Mouse (Mus musculus): ENCODE data around the gene Lyve1.
"Not testable (repeated sequence)": the region's sequence is repeated elsewhere in the genome, so short reads cannot be mapped to it uniquely, and the experiment has no call there.

The Lyve1 gene

GRCm38 (mm10) chr7:110862751-110863289 is at the start of gene Lyve1:
Gene Lyve1 (minus strand): TSS chr7:110863239.
- no peak for DNase-seq

DNA sequence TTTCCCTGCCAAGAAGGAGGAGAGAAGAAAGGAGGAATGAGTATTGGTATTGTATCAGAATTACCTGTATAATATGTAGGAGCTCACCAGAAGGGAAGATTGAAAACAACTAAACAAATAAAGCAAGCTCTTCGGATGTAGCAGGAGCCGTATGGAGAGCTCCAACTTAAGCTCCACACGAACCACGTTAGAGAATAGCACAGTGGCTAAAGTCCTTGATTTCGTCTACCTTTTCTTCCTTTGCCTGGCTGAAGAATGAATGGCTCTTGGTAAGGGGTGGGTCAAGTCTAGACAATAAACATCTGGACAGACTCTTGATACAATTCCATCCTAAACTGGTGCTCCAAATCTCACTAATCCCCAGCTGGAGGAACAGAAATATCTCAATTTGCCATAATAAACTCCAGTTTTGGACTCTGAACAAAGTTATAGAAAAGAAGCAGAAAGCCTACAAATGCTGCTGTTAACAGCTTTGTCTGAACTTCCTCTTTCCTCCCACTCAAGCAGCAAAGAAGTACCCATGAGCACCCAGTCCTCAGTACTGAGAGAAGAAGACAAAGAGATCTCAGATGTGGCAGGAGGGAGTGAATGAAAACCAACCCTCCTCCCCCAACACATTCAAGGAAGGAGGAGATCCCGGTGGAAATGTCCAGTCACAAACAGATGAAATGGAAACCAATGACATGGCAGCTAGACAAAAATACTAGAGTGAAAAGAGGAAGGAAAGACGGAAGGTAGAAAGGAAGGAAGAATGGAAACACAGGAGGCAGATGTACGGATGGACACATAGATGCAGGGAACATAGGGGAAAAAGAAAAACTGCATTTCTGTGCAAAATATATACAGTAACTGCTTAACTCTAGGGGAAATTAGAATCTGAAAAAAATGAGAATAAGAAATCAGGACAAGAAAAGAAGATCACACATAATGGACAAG is 45.4 kb upstream of the Lyve1 start:
- no peak for DNase-seq

DNA sequence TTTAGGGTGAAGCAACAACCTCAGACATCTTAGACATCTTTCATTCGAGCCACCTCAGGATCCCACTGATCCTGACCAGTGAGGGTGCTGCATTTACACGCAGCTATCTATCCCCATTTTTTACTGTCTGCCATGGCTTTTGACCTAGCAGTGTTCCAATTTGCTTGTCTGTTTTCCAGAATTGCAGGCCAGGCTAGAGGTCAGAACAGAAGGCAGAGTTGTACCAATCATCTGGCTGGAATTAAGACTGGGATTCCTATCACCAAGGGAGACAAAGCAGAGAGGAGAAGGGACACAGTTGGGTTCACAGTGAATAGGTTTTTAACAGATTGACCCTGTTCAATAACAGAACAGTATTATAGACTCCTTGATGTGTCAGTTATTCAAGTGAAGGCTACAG is 43.5 kb upstream of the Lyve1 start:
- DNase-seq = no peak

DNA sequence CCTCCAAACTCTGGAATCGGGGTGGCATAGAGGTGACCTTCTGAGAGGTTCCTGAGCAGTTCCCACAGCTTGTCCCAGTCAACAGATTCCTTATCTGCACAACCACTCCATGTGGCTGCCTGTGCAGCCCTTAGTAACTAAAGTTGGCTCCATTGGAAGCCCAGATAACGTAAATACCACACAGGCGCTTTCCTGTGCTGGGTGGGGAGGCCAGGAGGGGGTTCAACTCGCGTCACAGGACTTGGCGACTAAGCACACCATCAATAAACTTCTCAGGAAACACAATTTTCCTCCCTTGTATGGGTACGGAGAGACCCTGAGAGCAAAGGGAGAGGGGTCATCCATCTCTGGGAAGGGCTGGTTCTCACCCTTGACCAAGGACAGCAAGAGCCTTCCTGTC is 40.2 kb upstream of the Lyve1 start:
- no peak for DNase-seq

GRCm38 (mm10) chr7:110897202-110897601 is 34.2 kb upstream of the Lyve1 start:
- no peak for DNase-seq

GRCm38 (mm10) chr7:110896453-110896852 is 33.4 kb upstream of the Lyve1 start:
- no peak for DNase-seq

- DNase-seq = not testable (repeated sequence)
Observed at GRCm38 (mm10) chr7:110895772-110896171, 32.7 kb upstream of the Lyve1 start.

- no peak for DNase-seq
Observed at GRCm38 (mm10) chr7:110894673-110895072, 31.6 kb upstream of the Lyve1 start.

- peak; percentile 51 to 67 for DNase-seq
Observed at GRCm38 (mm10) chr7:110893943-110894610, 31.0 kb upstream of the Lyve1 start.

DNA sequence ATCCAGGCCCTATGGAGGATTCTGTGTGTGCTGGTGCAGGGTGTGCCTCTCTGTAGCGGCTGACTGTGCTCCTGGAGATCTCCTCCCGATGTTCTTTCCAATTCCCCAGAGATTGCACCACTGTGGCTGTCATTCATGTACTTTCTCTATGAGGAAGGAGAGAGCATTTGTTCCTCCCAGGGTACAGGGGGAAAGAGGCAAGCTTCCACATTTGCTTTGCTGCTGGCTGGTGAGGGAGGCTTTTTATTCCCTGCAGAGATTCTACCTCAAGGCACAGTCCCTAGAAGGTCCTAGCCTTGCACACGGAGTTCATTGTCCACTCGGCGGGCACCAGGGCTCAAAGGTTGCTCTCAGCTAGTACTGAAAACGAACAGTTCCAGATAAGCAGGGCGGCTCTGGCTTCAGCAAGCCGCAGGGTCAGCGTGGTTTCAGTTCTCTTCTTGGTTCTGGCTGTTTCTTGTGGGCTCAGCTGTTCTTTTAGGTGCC is 28.5 kb upstream of the Lyve1 start:
- DNase-seq = peak; percentile 82 to 91

DNA sequence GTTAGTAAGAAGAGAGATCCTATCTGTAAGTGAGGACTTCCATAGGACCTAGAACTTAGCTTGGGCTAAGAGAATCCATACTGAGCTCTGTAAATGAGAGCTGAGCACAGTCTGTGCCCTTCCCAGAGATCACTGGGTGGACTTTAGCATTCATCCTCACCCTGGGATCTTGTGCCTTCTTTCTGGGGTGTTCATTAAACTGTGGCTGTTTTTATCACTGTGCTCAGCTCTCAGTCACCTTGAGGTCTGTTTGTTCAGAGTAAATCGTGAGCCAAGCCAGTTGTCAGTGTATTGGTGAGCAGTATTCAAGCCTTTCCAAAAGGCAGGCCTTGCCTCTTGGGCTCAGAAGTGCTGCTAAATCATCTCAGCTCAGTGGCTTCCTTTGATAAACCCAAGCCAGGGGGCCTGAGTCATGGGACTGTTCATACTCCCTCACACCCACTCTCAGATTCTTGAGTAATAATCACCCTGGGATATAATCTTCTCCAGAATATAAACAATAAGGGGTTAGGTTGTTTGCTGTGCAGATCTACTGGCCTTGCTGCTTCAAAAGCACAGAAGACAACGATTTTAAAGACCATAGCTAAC is 18.8 kb upstream of the Lyve1 start:
- peak; percentile 33 to 60 for DNase-seq

DNA sequence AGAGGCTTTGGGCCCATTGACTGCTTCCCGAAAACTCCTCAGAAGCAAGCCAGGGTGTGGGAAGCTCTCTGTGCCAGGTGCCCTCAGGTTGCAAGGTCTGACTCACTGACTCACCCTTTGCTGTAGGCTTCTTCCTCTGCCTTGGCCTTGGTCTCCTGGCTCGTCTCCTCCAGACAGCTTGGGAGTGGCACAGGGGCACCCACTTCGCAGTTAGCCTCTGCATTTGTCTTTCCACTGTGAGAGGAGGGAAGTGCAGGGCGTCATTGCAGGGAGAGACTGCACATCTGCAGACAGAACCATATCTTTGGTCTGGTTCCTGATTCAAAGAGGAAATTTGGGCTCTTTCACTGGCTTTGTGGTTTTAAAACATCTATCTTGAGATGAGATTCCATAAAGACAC is 15.0 kb upstream of the Lyve1 start:
- DNase-seq = no peak

- peak; percentile 20 to 53 for DNase-seq
Observed at GRCm38 (mm10) chr7:110876965-110877364, 13.9 kb upstream of the Lyve1 start.

DNA sequence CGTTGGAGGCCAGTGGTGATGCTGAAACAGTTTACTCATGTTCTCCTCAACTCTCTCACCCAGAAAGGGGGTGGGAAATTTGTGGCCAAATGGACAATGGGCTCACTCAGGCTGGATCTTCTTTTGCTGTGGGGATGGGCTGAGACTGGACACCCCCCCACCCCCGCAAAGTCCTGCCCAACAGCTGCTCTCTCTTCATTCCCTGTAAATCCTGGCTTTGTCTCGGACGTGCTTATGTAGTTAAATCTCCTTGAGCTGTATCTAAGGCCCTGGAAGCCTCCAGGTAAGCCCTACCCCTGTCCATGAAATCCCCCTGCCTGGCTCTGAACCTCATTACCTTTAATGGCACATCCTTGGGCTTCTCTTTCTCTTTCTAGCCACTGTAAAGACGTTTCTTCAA is 5.8 kb upstream of the Lyve1 start:
- DNase-seq = no peak

DNA sequence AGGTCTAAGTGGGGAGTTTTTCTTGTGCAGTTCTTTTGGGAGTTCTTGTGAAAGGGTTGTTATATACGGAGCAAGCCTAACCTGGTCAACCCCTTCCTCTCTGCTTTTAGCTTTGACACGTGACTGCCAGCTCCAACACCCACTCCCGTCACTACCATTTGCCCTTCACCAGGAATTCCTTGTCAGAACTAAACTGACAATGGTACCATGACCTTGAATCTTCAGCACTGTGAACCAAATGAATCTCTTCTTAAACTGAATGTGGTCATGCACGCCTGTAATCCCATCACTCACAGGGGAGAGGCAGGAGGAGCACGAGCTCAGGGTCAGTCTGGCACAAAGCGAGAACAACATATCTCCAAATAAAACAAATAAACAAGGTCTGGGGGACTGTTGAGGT is 4.1 kb upstream of the Lyve1 start:
- no peak for DNase-seq

DNA sequence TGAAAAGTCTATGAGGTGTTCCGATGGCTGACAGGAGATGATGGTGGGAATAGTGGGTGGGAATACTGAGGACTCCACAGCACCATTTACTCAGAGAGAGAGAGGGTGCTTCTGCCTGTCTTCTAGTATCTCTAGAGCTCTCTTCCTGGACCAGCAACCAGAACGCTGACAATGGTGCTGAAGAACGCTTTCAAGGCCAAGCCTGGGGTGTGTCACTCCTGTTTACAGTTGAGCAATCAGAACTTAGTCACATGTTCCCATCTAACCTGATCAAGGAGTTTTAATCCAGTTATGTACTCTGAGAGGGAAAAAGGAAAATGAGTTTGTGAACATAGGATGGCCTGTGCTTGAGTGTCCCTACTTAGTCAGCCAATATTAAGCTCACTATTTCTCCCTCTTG is 3.0 kb upstream of the Lyve1 start:
- DNase-seq = no peak

DNA sequence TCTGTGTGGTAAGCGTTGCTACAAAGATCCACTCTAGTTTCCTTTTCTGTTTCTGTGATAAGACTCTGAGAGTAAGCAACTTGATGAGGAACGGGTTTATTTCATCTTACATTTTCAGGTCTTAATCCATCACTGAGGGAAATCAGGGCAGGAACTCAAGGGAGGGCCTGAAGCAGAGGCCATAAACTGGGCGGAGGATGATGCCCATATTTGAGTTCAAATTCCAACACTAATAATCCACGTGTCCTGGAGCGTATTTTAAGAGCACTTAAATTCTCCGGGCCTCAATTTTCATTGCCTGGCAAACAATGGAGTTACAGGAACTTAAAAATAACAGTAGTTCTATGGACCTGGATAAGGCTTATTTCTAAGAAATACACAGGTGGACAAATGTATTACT is 2.5 kb upstream of the Lyve1 start:
- no peak for DNase-seq

GRCm38 (mm10) chr7:110865038-110865437 is 2.0 kb upstream of the Lyve1 start:
- peak; percentile 57 to 63 for DNase-seq

- no peak for DNase-seq
Observed at GRCm38 (mm10) chr7:110860129-110860528, 2.9 kb downstream of the Lyve1 start.

- DNase-seq = no peak
Observed at GRCm38 (mm10) chr7:110855604-110856003, 7.4 kb downstream of the Lyve1 start.

GRCm38 (mm10) chr7:110854927-110855546 is 8.0 kb downstream of the Lyve1 start:
- no peak for DNase-seq

DNA sequence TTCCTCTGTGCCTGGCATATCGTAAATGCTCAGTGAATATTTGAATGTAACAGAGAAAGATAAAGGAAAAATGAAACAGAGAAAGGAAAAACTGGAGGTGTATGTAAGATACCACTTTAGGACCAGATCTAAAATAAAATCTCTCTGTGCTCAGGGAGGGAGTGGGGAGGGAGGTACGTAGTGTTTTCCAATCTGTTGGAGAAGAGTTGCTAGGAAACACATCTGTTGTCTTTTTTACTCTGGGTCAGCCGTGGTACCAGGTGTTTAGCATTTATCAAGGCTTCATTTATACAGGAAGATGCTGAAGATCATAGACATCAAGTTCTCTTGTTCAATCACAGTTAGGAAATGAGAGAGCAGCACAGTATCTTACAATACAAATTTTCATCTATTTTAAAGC is 8.5 kb downstream of the Lyve1 start:
- DNase-seq = no peak

DNA sequence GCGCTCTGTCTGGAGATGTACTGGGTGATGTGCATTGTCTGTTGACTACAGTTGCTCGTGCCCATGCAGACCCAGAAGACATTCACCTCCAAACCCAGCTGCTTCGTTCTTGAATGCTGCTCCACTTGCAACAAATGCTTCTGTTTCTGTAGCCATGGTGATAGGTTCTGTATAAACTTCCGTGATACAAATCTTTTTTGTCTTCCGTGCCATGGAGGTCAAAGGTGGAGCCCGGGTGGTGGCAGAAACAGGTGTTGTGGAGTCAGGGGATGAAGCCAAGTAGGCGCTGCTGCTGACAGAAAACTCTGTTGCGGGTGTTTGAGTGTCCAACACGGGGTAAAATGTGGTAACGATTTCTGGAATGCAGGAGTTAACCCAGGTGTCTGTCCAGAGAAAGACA is 9.4 kb downstream of the Lyve1 start:
- no peak for DNase-seq

Measured in kidney, postnatal 25 days (tissue).